Comparison of ENCODE assay signal across 19 mouse cellular contexts in the genomic region with DNA sequence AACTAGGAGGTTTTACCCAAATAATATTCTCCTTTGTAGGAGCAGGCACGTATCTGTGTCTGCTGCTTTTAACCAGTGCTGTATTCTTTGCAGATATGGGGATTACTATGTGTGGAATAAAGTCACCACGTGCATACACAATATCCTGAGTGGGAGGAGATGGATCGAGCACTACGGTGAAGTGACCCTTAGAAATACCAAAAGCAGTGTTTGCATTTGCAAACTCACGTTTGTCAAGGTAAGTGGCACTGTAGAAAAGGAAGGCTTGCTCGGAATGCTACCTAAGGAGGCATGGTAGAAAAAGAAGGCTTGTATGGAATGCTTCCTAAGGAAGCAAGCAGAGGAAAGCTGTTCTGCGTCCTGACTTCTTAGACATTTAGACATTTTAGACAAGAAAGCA. TPM values are rescaled to one million over a fixed set of nuclear protein-coding genes. Genes with fewer than 3 reads are reported as not detected.
"Had no signal": no experiment of that assay in that cellular context is flagged by ENCODE, and none has a peak within 500 bp of the region (broad histone marks: within the 10 kb centered on the region; RNA-seq: fewer than 3 reads in every experiment).

No protein-coding gene starts in this region.

- H3K4me1 ChIP-seq: liver, embryonic 12.5 days; megakaryocyte, embryonic 14.5 days; midbrain, embryonic 13.5 days; midbrain, embryonic 15.5 days; neural tube, embryonic 12.5 days; stomach, embryonic 15.5 days had no signal

- H3K9ac ChIP-seq: liver, embryonic 12.5 days; liver, embryonic 14.5 days; midbrain, embryonic 13.5 days; midbrain, embryonic 15.5 days; neural tube, embryonic 12.5 days; stomach, embryonic 15.5 days had no signal

- H3K27me3 ChIP-seq: liver, embryonic 12.5 days; megakaryocyte, embryonic 14.5 days; midbrain, embryonic 13.5 days; midbrain, embryonic 15.5 days; neural tube, embryonic 12.5 days; stomach, embryonic 15.5 days had no signal

- H3K4me2 ChIP-seq: liver, embryonic 12.5 days; midbrain, embryonic 11.5 days; midbrain, embryonic 13.5 days; midbrain, embryonic 15.5 days; neural tube, embryonic 12.5 days; stomach, embryonic 15.5 days had no signal

- H3K27ac ChIP-seq: liver, embryonic 12.5 days; liver, embryonic 14.5 days; macrophage; midbrain, embryonic 13.5 days; midbrain, embryonic 15.5 days; neural tube, embryonic 12.5 days; stomach, embryonic 15.5 days; stomach, postnatal 0 days had no signal

- H3K9me3 ChIP-seq: liver, embryonic 12.5 days; megakaryocyte, embryonic 14.5 days; midbrain, embryonic 13.5 days; midbrain, embryonic 15.5 days; neural tube, embryonic 12.5 days; stomach, embryonic 15.5 days had no signal

- ATAC-seq: liver, embryonic 12.5 days; midbrain, embryonic 13.5 days; midbrain, embryonic 15.5 days had no signal

- H3K4me3 ChIP-seq: liver, embryonic 12.5 days; megakaryocyte, embryonic 14.5 days; midbrain, embryonic 13.5 days; midbrain, embryonic 15.5 days; neural tube, embryonic 12.5 days; stomach, embryonic 15.5 days had no signal

- DNase-seq: right cerebral cortex, postnatal 14 days; thymus, adult 2 months; thymus, postnatal 25 days; thymus, postnatal 4 days had no signal

- H3K36me3 ChIP-seq: liver, embryonic 12.5 days; stomach, embryonic 15.5 days had no signal

RNA-seq across cellular contexts. Expression of a gene that starts 58.1 kb away (rescaled TPM):
- total RNA-seq: liver, adult 2 months; midbrain, postnatal 0 days; monocyte, adult 5-6 weeks; neutrophil, adult 5-6 weeks had no signal
- polyA plus RNA-seq: liver, adult 2 months; liver, embryonic 12.5 days; liver, embryonic 14.5 days; liver, embryonic 16.5 days; thymus, adult 2 months had no signal
